Mouse (Mus musculus): ENCODE data around the gene Ube2d3.
A peak's percentile ranks its signal among the peaks of the same experiment; 100 is the strongest.

GRCm38 (mm10) chr3:135437758-135438495 lies at the start of gene Ube2d3:
- TF ChIP-seq CTCF (IDR thresholded peaks at IDR 0.05; ENCODE audit: borderline replicate concordance, insufficient read depth, low read depth, low read length), result no peak
- TF ChIP-seq POLR2A (IDR thresholded peaks at IDR 0.05; ENCODE audit: borderline replicate concordance, insufficient read depth, low read length), result peak; percentile 78; the same call in 1 of the 2 replicates

Measured in cerebellum, adult 2 months (tissue).